Mouse (Mus musculus) left cerebral cortex, postnatal 14 days (tissue): ENCODE results near the gene Larp7. TPM values are rescaled to one million over a fixed set of nuclear protein-coding genes. Genes with fewer than 3 reads are reported as not detected.

Source experiments
- DNase-seq, 2 experiments: peaks; one replicate each; pipeline ENCODE4 v3.0.0; 2021 to 2022; ENCODE audit warnings: low spot score in 2 of 2, mixed read lengths in 1 of 2
- intact Hi-C: fragments of 180-260 bp; cut with DNase I; formaldehyde crosslinking; loops from one replicate; pipeline ENCODE4 v1.15.1; 2025
- microRNA-seq, 2 experiments: library from miRNA; unstranded; fragments of <30 nt; microRNA quantifications; one replicate each; pipeline ENCODE4 v1.2.0; 2022
- total RNA-seq, 2 experiments: library from RNA; stranded (reverse); gene quantifications; 2 replicates each; pipeline ENCODE4 v1.2.3; 2021

Gene Larp7
- total RNA-seq, 2 experiments from 2014 or later: 17.6 to 19.0 TPM

- intact Hi-C loops: no loop called here
- DNase-seq: no peak
These were observed 37.9 kb downstream of the Larp7 start for GRCm38 (mm10) chr3:127515251-127515650.

DNA sequence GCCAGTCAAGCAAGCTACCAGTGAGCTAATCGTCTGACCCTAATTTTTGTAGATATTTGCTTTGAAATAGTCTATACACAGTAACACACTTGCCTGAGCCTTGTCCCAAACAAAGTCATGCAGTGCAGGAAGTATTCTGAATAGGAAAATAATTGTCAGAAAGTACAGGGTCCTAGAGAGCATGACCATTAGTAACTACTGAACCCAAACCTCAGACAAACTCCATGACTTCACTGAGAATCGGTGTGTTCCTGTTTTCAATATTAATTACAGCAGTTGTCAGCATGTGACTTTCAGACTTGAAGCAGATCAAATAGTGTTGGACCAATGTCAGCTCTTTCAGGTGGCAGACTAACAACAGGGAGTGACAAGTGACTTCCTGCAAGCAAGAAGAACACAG is 39.5 kb downstream of the Larp7 start:
- intact Hi-C loops: no loop called here

GRCm38 (mm10) chr3:127512794-127513335 is 40.3 kb downstream of the Larp7 start:
- no peak for DNase-seq
- intact Hi-C loops: no loop called here

More for the DNA sequence above, 39.5 kb downstream of the Larp7 start:
- no peak for DNase-seq

DNA sequence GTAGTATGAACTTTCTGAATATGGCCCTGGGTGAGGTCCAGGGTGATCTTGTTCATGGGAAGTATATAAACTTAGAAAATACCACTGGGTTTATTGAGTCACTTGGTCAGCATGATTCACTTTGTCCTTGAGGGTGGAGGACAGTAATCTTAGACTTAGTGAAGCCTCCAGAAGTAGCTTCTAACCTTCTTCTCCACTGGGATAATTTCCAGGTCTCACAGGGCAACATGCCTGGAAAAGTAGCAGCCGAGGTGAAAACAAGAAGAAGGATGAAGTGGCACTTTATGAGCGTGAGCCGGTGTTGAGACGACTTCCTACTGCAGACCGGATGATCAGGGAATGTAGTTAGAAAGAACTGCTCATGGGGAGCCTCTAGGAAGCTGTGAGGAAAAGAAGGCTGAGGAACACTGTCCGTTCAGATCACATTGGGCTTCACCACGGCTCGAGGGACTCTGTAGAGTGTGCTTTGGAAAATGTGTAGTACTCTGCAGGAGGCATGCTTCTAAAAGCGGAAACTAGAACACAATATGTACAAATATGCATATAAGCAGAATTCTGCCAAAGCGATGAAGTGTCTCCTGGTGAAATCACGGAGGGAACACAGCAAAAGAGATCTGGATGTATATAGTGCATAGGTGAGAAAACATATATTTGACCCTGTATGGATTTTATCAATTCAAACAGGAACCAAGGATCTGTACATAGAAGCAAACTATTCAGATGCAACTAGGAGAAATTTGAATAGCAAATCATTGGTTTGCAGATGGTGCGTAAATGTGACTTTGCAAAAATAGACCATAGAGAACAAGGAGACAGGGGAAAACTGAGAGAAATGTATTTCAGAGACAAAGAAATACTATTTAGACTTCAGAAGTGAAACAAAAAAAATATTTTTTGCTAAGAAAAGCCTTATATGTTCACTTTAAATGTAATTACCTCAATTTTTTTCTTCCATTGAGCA is 41.1 kb downstream of the Larp7 start:
- peak; percentile 9 to 18 for DNase-seq
- intact Hi-C loops: no loop called here

DNA sequence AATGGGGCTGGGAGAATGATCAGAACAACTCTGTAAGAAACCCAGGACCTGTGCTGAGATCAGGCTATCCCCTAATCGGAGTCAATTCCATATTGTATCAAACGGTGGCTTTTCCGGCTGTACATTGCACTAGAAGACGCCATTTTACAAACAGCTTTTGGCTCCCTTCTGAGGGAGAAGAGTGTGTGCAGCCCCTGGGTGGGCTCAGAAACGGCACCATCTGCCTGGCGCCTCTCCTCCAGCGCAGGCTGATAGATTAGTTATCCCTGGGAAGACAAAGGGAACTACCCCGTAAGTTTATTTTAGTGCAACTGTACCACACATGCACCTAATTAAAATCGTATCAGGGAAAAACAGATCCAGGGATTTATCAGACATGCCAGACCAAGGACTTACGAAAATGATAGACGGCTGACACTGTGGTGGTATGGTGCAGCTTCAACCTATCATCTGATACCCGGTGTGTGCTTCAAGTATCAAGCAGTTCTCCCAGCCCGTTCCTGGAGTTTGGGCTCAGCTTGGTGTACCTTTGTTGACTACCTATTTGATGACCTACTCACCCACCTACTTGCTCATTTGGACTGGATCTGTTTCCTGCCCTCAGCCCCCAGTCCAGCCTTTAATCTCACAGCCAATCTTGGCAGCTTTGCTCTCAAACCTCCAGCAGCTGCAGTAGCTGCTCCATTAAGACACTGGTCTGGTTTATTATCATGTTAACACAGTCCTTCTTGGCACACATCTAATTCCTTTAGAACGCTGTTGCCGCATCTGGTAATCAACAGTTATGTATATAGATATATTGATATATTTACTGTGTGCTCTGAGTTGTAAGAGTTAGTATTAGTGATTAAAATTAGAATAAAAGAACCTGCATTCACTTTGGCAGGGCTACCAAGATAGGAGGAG is 45.0 kb downstream of the Larp7 start:
- intact Hi-C loops: no loop called here
- DNase-seq: no peak

GRCm38 (mm10) chr3:127498742-127499400 is 54.3 kb downstream of the Larp7 start, which contains the start of gene Ank2:
Gene Ank2, minus strand, starts transcription at chr3:127499350.
- peak; percentile 69 to 71 for DNase-seq
- intact Hi-C loops: no loop called here

- intact Hi-C loops: no loop called here
- peak; percentile 27 to 53 for DNase-seq
These were observed 54.9 kb downstream of the Larp7 start for GRCm38 (mm10) chr3:127498197-127498741.

DNA sequence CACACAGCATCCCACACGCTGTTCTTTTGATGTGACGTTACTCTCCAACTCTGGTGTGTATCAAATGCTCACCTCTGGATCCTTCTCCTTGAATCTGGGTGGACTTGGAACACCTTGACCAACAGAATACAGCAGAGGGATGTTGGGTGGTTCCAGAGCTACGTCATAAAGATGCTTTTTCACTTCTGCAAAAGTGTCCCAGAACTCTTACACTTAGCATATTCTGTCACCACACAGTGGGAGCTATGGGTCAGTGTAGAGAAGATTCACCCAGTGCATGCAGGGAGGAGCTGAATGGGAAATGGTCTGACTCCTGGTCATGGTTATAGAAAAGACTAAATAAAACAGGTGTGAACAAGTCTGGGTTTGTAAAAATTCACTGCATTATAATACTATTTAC is 60.5 kb downstream of the Larp7 start:
- DNase-seq: no peak
- intact Hi-C loops: no loop called here

DNA sequence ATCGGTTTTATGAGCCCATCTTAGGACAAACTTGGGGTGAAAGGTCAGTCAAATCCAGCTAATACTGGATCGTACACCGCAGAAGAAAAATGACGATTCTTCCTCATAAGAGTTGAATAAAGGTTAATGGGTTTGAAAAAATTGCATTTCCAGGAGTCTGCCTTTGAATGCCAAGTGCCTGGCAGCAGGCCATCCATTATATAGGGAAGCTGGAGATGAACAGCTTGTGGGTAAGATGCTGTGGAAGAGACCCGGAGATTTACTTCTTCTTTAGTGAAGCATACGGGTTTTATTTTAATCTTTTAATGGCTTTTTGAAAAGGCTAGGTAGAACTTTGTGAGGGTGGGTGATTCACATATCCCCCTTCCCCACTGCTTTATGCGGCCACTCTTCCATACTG is 65.8 kb downstream of the Larp7 start:
- intact Hi-C loops: no loop called here
- DNase-seq: peak; percentile 37 to 54

Small RNAs within 50 kb of the gene (microRNA-seq; reads per million reads assigned to microRNA genes)
- gene Mir302a (0 to 0.53 reads per million in 2 experiments), gene Mir302b (1.0 to 1.3 reads per million in 2 experiments), gene Mir302c (0.34 to 0.79 reads per million in 2 experiments), gene Mir302d (2.7 to 4.0 reads per million in 2 experiments), gene Mir367 (0 reads per million in 2 experiments)

Other genes with a start within 250 kb of the Larp7 start
- 1,000 to 10,000 TPM in 1 of 2 experiments, 100 to 1,000 TPM in 1; 969 to 1,019 TPM for gene Ank2, start 54.0 kb downstream of the Larp7 start, total RNA-seq
- gene Zgrf1, start 140 bp upstream of the Larp7 start, total RNA-seq: 1 to 10 TPM; 2.3 to 2.6 TPM
- under 1 TPM; 0.35 to 0.53 TPM for gene Neurog2, start 79.8 kb upstream of the Larp7 start, total RNA-seq
- 1 to 10 TPM; 3.9 to 4.9 TPM for gene Alpk1, start 227.2 kb upstream of the Larp7 start, total RNA-seq
- gene Tifa, start 236.5 kb upstream of the Larp7 start, total RNA-seq: 1 to 10 TPM; 3.8 to 6.3 TPM